Mouse (Mus musculus) MEL (cell line): ENCODE results near the gene Scn8a. TPM values are rescaled to one million over a fixed set of nuclear protein-coding genes. Genes with fewer than 3 reads are reported as not detected.

ENCODE experiments used
- DNase-seq: peaks from one replicate; pipeline ENCODE4 v3.0.0; 2011; ENCODE audit warnings: low read depth, low spot score
- H3K27ac ChIP-seq: 2 replicates; pipeline ENCODE4 v1.5.1; 2012; ENCODE audit warnings: low read depth, mild to moderate bottlenecking, control low read depth, low read length, moderate library complexity; ENCODE audit not compliant: control insufficient read depth
- H3K27me3 ChIP-seq, 2 experiments: fragments of 150-350 bp in 1 of 2; sonication (generic) in 1 of 2; 2 replicates each; pipeline ENCODE4 v1.6.1; 2012; ENCODE audit warnings: low read length in 2 of 2, mild to moderate bottlenecking in 2 of 2, improper control_type of control experiment in 1 of 2, moderate library complexity in 1 of 2; ENCODE audit not compliant: insufficient read depth in 2 of 2, control insufficient read depth in 1 of 2
- H3K36me3 ChIP-seq, 2 experiments: 2 replicates each; pipeline ENCODE4 v1.6.1; 2012 to 2014; ENCODE audit warnings: low read length in 2 of 2, improper control_type of control experiment in 1 of 2, inconsistent platforms in 1 of 2, mild to moderate bottlenecking in 1 of 2; ENCODE audit not compliant: insufficient read depth in 2 of 2, control insufficient read depth in 1 of 2
- H3K4me1 ChIP-seq, 2 experiments: fragments of 150-350 bp in 1 of 2; sonication (generic) in 1 of 2; 2 replicates each; pipeline ENCODE4 v1.6.1; 2012; ENCODE audit warnings: low read length in 2 of 2, improper control_type of control experiment in 1 of 2, mild to moderate bottlenecking in 1 of 2; ENCODE audit not compliant: insufficient read depth in 2 of 2, control insufficient read depth in 1 of 2
- H3K4me3 ChIP-seq, 2 experiments: fragments of 150-350 bp in 1 of 2; sonication (generic) in 1 of 2; 2 replicates each; pipeline ENCODE4 v1.5.1; 2012; ENCODE audit warnings: low read depth in 2 of 2, low read length in 2 of 2, mild to moderate bottlenecking in 2 of 2, moderate library complexity in 2 of 2, control low read depth in 1 of 2, improper control_type of control experiment in 1 of 2; ENCODE audit not compliant: control insufficient read depth in 1 of 2, insufficient read depth in 1 of 2
- H3K79me2 ChIP-seq: 2 replicates; pipeline ENCODE4 v1.6.1; 2012; ENCODE audit warnings: mild to moderate bottlenecking, low read length, moderate library complexity; ENCODE audit not compliant: control insufficient read depth, poor library complexity, insufficient read depth
- H3K9ac ChIP-seq: 2 replicates; pipeline ENCODE4 v1.6.1; 2012; ENCODE audit warnings: low read depth, mild to moderate bottlenecking, control low read depth, low read length, moderate library complexity; ENCODE audit not compliant: control insufficient read depth, poor library complexity, severe bottlenecking
- H3K9me3 ChIP-seq: fragments of 150-350 bp; sonication (generic); replicated peaks from 2 replicates; pipeline ENCODE4 v1.6.1; 2012; ENCODE audit warnings: mild to moderate bottlenecking, low read length, improper control_type of control experiment, moderate library complexity; ENCODE audit not compliant: insufficient read depth
- BHLHE40 ChIP-seq: IDR thresholded peaks from 2 replicates; pipeline ENCODE4 v1.6.1; 2012; ENCODE audit warnings: low read depth, mild to moderate bottlenecking, inconsistent platforms, low read length, improper control_type of control experiment, borderline replicate concordance
- CTCF ChIP-seq, 3 experiments: IDR thresholded peaks in 2 of 3; conservative IDR thresholded peaks in 1 of 3; 2 replicates each; pipeline ENCODE4 v1.5.1; 2011 to 2012; ENCODE audit warnings: low read length in 3 of 3, low read depth in 2 of 3, mild to moderate bottlenecking in 2 of 3, improper control_type of control experiment in 1 of 3, inconsistent platforms in 1 of 3, mixed read lengths in 1 of 3, moderate library complexity in 1 of 3; ENCODE audit not compliant: control insufficient read depth in 1 of 3, insufficient read depth in 1 of 3, poor library complexity in 1 of 3, severe bottlenecking in 1 of 3
- ELF1 ChIP-seq: IDR thresholded peaks from 2 replicates; pipeline ENCODE4 v1.6.1; 2014; ENCODE audit warnings: low read depth, mild to moderate bottlenecking, inconsistent platforms, low read length, improper control_type of control experiment, moderate library complexity
- EP300 ChIP-seq, 2 experiments: IDR thresholded peaks; 2 replicates each; pipeline ENCODE4 v1.6.1; 2011; ENCODE audit warnings: improper control_type of control experiment in 2 of 2, low read length in 2 of 2, low read depth in 1 of 2, mild to moderate bottlenecking in 1 of 2
- JUND ChIP-seq: IDR thresholded peaks from 2 replicates; pipeline ENCODE4 v1.6.1; 2011; ENCODE audit warnings: low read depth, mild to moderate bottlenecking, improper control_type of control experiment, low read length
- KAT2A ChIP-seq: conservative IDR thresholded peaks from 2 replicates; pipeline ENCODE4 v1.6.1; 2012; ENCODE audit warnings: low read depth, low read length, improper control_type of control experiment, inconsistent platforms
- MAFK ChIP-seq: IDR thresholded peaks from 2 replicates; pipeline ENCODE4 v1.6.1; 2011; ENCODE audit warnings: low read depth, mild to moderate bottlenecking, low read length, improper control_type of control experiment, borderline replicate concordance
- MAX ChIP-seq: IDR thresholded peaks from 2 replicates; pipeline ENCODE4 v1.6.1; 2011; ENCODE audit warnings: low read length, improper control_type of control experiment
- MAZ ChIP-seq: IDR thresholded peaks from 2 replicates; pipeline ENCODE4 v1.6.1; 2012; ENCODE audit warnings: low read depth, mild to moderate bottlenecking, inconsistent platforms, low read length, improper control_type of control experiment
- MEF2A ChIP-seq: IDR thresholded peaks from 2 replicates; pipeline ENCODE4 v1.6.1; 2014; ENCODE audit warnings: low read depth, mild to moderate bottlenecking, inconsistent platforms, low read length, improper control_type of control experiment; ENCODE audit not compliant: poor library complexity, insufficient replicate concordance, severe bottlenecking; ENCODE audit errors: extremely low read depth
- MYC ChIP-seq: IDR thresholded peaks from 2 replicates; pipeline ENCODE4 v1.6.1; 2011; ENCODE audit warnings: low read depth, mild to moderate bottlenecking, low read length, improper control_type of control experiment, moderate library complexity
- NRF1 ChIP-seq: IDR thresholded peaks from 2 replicates; pipeline ENCODE4 v1.6.1; 2014; ENCODE audit warnings: low read depth, mild to moderate bottlenecking, inconsistent platforms, low read length, improper control_type of control experiment, moderate library complexity; ENCODE audit not compliant: poor library complexity, insufficient read depth, severe bottlenecking
- POLR2A ChIP-seq, 2 experiments: IDR thresholded peaks; 2 replicates each; pipeline ENCODE4 v1.6.1; 2011 to 2012; ENCODE audit warnings: low read length in 2 of 2, mild to moderate bottlenecking in 2 of 2, control low read depth in 1 of 2, improper control_type of control experiment in 1 of 2, low read depth in 1 of 2, moderate library complexity in 1 of 2; ENCODE audit not compliant: control insufficient read depth in 1 of 2, insufficient read depth in 1 of 2, poor library complexity in 1 of 2
- POLR2AphosphoS5 ChIP-seq: IDR thresholded peaks from 2 replicates; pipeline ENCODE4 v1.6.1; 2012; ENCODE audit warnings: low read depth, borderline replicate concordance, mild to moderate bottlenecking, inconsistent platforms, low read length, moderate library complexity, mixed read lengths
- SIN3A ChIP-seq: IDR thresholded peaks from 2 replicates; pipeline ENCODE4 v1.6.1; 2012; ENCODE audit warnings: low read length, improper control_type of control experiment, inconsistent platforms
- SMC3 ChIP-seq: IDR thresholded peaks from 2 replicates; pipeline ENCODE4 v1.6.1; 2011; ENCODE audit warnings: low read depth, low read length, improper control_type of control experiment
- TAL1 ChIP-seq: IDR thresholded peaks from 2 replicates; pipeline ENCODE4 v1.6.1; 2012; ENCODE audit warnings: mild to moderate bottlenecking, inconsistent platforms, low read length, moderate library complexity, mixed read lengths
- TBP ChIP-seq: IDR thresholded peaks from 2 replicates; pipeline ENCODE4 v1.8.0; 2011; ENCODE audit warnings: low read depth, low read length, improper control_type of control experiment
- USF1 ChIP-seq: IDR thresholded peaks from 2 replicates; pipeline ENCODE4 v1.6.1; 2014; ENCODE audit warnings: low read depth, mild to moderate bottlenecking, inconsistent platforms, low read length, improper control_type of control experiment, moderate library complexity
- USF2 ChIP-seq, 2 experiments: IDR thresholded peaks; 2 replicates each; pipeline ENCODE4 v1.6.1; 2011 to 2012; ENCODE audit warnings: improper control_type of control experiment in 2 of 2, low read length in 2 of 2, borderline replicate concordance in 1 of 2, inconsistent platforms in 1 of 2, low read depth in 1 of 2, mild to moderate bottlenecking in 1 of 2; ENCODE audit not compliant: insufficient read depth in 1 of 2
- ZMIZ1 ChIP-seq: IDR thresholded peaks from 2 replicates; pipeline ENCODE4 v1.6.1; 2012; ENCODE audit warnings: low read depth, mild to moderate bottlenecking, inconsistent platforms, low read length, improper control_type of control experiment, moderate library complexity
- ZNF384 ChIP-seq: IDR thresholded peaks from 2 replicates; pipeline ENCODE4 v1.6.1; 2012; ENCODE audit warnings: low read depth, mild to moderate bottlenecking, inconsistent platforms, low read length, improper control_type of control experiment
- polyA plus RNA-seq, 2 experiments: library from polyadenylated mRNA; stranded (reverse) in 1 of 2; unstranded in 1 of 2; fragments of >175 nt in 1 of 2; fragments of >200 nt in 1 of 2; gene quantifications; 2 replicates each; pipeline versions ENCODE4 v1.2.1 to v1.2.4; 2012; ENCODE audit warnings: low replicate concordance in 2 of 2, low read depth in 1 of 2; ENCODE audit not compliant: insufficient read length in 2 of 2, insufficient read depth in 1 of 2, missing spikeins in 1 of 2
- total RNA-seq: library from RNA; depleted of rRNA; stranded (reverse); fragments of 300-350 nt; gene quantifications from 2 replicates; pipeline ENCODE4 v1.2.3, GENCODE M21; 2012

The Scn8a gene
- total and polyA plus RNA-seq, 3 experiments = 0.01 to 0.08 TPM; not detected in 1

DNA sequence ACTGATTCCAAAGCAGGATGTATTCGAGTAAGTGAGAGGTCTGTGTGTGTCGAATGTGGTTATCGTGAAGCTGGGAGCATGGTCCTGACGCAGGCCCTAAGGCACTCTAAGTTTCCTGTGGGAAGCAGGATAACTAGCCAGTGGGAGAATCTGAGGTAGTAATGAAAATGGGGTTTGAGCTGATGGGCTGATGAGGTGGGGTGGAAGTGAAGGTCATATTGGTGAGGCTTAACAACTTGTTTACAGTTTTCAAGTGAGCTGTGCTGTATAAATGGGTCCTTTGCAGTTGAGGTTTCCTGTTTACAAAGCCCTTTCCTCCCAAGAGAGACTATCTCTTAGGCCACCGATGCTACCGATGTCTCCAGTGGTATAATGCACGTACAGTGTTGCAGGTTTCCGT is 36.1 kb downstream of the Scn8a start:
- TF ChIP-seq SIN3A (no peak), TBP (no peak), POLR2A (IDR thresholded peaks at IDR 0.05; ENCODE audit: control insufficient read depth in 1 of 2, insufficient read depth in 1 of 2, low read depth in 1 of 2, low read length in 2 of 2, poor library complexity in 1 of 2) (no peak), ZNF384 (no peak), TAL1 (no peak), ZMIZ1 (no peak), CTCF (IDR thresholded peaks at IDR 0.05 in 2 of 3, conservative IDR thresholded peaks at IDR 0.05 in 1 of 3; ENCODE audit: control insufficient read depth in 1 of 3, insufficient read depth in 1 of 3, low read depth in 2 of 3, low read length in 3 of 3, poor library complexity in 1 of 3, severe bottlenecking in 1 of 3) (no peak), SMC3 (no peak), ELF1 (no peak), NRF1 (no peak), MEF2A (no peak), BHLHE40 (no peak), JUND (no peak), POLR2AphosphoS5 (no peak), MAZ (no peak), MAX (no peak), MYC (no peak)
- Histone ChIP-seq H3K4me3 (no peak overlapping the region), H3K27me3 (no peaks in the 10 kb centered on the region), H3K36me3 (no peaks in the 10 kb centered on the region), H3K9me3 (no peaks in the 10 kb centered on the region), H3K4me1 (no peaks in the 10 kb centered on the region), H3K27ac (no peak overlapping the region), H3K9ac (no peak overlapping the region), H3K79me2 (no peaks in the 10 kb centered on the region)
- DNase-seq = no peak

DNA sequence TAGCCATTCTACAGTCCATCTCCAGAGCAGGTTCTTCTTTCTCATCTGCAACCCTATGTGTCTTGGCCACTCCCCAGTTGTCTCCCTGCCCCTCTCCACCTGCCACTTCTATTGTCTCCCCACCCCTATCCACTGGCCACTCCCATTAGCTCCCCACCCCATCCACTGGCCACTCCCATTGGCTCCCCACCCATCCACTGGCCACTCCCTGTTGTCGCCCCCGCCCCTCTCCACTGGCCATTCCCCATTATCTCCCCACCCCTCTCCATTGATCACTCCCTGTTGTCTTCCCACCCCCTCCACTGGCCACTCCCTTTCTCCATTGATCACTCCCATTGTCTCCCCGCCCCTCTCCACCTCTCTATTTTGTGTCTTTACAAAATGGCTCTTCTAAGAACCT is 39.2 kb downstream of the Scn8a start:
- no peak for TF ChIP-seq MAFK
- no peak for TF ChIP-seq EP300 (IDR thresholded peaks at IDR 0.05; ENCODE audit: low read depth in 1 of 2, low read length in 2 of 2)
- TF ChIP-seq USF1 = no peak
- no peak for TF ChIP-seq KAT2A
- no peak for TF ChIP-seq MAZ
- TF ChIP-seq USF2 (IDR thresholded peaks at IDR 0.05; ENCODE audit: borderline replicate concordance in 1 of 2, insufficient read depth in 1 of 2, low read depth in 1 of 2, low read length in 2 of 2) = no peak
- H3K4me1 ChIP-seq = no peaks in the 10 kb centered on the region
- DNase-seq = no peak
- H3K4me3 ChIP-seq = no peak overlapping the region
- H3K9me3 ChIP-seq = no peaks in the 10 kb centered on the region
- no peak overlapping the region for H3K9ac ChIP-seq
- H3K27me3 ChIP-seq = no peaks in the 10 kb centered on the region
- no peak overlapping the region for H3K27ac ChIP-seq
- H3K36me3 ChIP-seq = no peaks in the 10 kb centered on the region
- H3K79me2 ChIP-seq = no peaks in the 10 kb centered on the region
